Mouse (Mus musculus) CH12.LX (cell line): ENCODE data around the gene Dtd1. TPM values are rescaled to one million over a fixed set of nuclear protein-coding genes. Genes with fewer than 3 reads are reported as not detected.

Source experiments
- DNase-seq: peaks from one replicate; pipeline ENCODE4 v3.0.0-alpha.2; 2013; ENCODE audit errors: extremely low read depth
- H3K27ac ChIP-seq: 2 replicates; pipeline ENCODE4 v1.5.1; 2012; ENCODE audit warnings: low read depth, mild to moderate bottlenecking, control low read depth, moderate library complexity; ENCODE audit not compliant: insufficient read depth
- H3K27me3 ChIP-seq: replicated peaks from 2 replicates; pipeline ENCODE3; 2012; ENCODE audit warnings: inconsistent platforms
- H3K36me3 ChIP-seq, 2 experiments: replicated peaks in 1 of 2; 2 replicates each; pipeline versions ENCODE3 to v1.6.1; 2012; ENCODE audit warnings: inconsistent platforms in 1 of 2, low read length in 1 of 2, mild to moderate bottlenecking in 1 of 2, mixed read lengths in 1 of 2, moderate library complexity in 1 of 2; ENCODE audit not compliant: control insufficient read depth in 1 of 2, insufficient read depth in 1 of 2
- H3K4me1 ChIP-seq, 2 experiments: 2 replicates each; pipeline ENCODE4 v1.6.1; 2012; ENCODE audit warnings: inconsistent platforms in 1 of 2, moderate library complexity in 1 of 2; ENCODE audit not compliant: insufficient read depth in 2 of 2, control insufficient read depth in 1 of 2
- H3K4me2 ChIP-seq: 2 replicates; pipeline ENCODE4 v1.6.1; 2012; ENCODE audit warnings: low read depth, mild to moderate bottlenecking, control low read depth; ENCODE audit not compliant: poor library complexity, insufficient read depth, severe bottlenecking
- H3K4me3 ChIP-seq, 3 experiments: fragments of 150-350 bp in 1 of 3; sonication (generic) in 1 of 3; replicated peaks in 1 of 3; 2 replicates each; pipeline versions ENCODE3 to v1.5.1; 2011 to 2012; ENCODE audit warnings: low read depth in 2 of 3, low read length in 2 of 3, mild to moderate bottlenecking in 2 of 3, moderate library complexity in 2 of 3, control low read depth in 1 of 3, improper control_type of control experiment in 1 of 3, inconsistent platforms in 1 of 3, mixed read lengths in 1 of 3; ENCODE audit not compliant: poor library complexity in 1 of 3
- H3K79me2 ChIP-seq: replicated peaks from 2 replicates; pipeline ENCODE4 v1.6.1; 2012; ENCODE audit warnings: mild to moderate bottlenecking, moderate library complexity; ENCODE audit not compliant: control insufficient read depth, poor library complexity, insufficient read depth, severe bottlenecking; ENCODE audit errors: extremely low read depth
- H3K9ac ChIP-seq: 2 replicates; pipeline ENCODE4 v1.6.1; 2012; ENCODE audit warnings: low read depth, mild to moderate bottlenecking, control low read depth, moderate library complexity; ENCODE audit not compliant: insufficient read depth
- H3K9me3 ChIP-seq: replicated peaks from 2 replicates; pipeline ENCODE3; 2012; ENCODE audit warnings: low read length, inconsistent platforms, mixed read lengths
- CHD1 ChIP-seq: IDR thresholded peaks from 2 replicates; pipeline ENCODE4 v1.6.1; 2012; ENCODE audit warnings: low read depth, low read length, improper control_type of control experiment, inconsistent platforms
- CTCF ChIP-seq, 2 experiments: IDR thresholded peaks in 1 of 2; conservative IDR thresholded peaks in 1 of 2; 2 replicates each; pipeline ENCODE4 v1.5.1; 2011 to 2012; ENCODE audit warnings: low read depth in 2 of 2, low read length in 2 of 2, improper control_type of control experiment in 1 of 2, inconsistent platforms in 1 of 2, mild to moderate bottlenecking in 1 of 2, moderate library complexity in 1 of 2
- E2F4 ChIP-seq: IDR thresholded peaks from 2 replicates; pipeline ENCODE4 v1.6.1; 2011; ENCODE audit warnings: low read depth, low read length, improper control_type of control experiment; ENCODE audit not compliant: insufficient replicate concordance
- ETS1 ChIP-seq: conservative IDR thresholded peaks from 2 replicates; pipeline ENCODE4 v1.6.1; 2012; ENCODE audit warnings: low read depth, mild to moderate bottlenecking, inconsistent platforms, low read length, improper control_type of control experiment, moderate library complexity
- GABPA ChIP-seq: IDR thresholded peaks from 2 replicates; pipeline ENCODE4 v1.6.1; 2012; ENCODE audit warnings: low read depth, low read length, improper control_type of control experiment, inconsistent platforms; ENCODE audit not compliant: insufficient replicate concordance
- KAT2A ChIP-seq: IDR thresholded peaks from 2 replicates; pipeline ENCODE4 v1.6.1; 2012; ENCODE audit warnings: low read length, improper control_type of control experiment, inconsistent platforms; ENCODE audit not compliant: insufficient replicate concordance
- MAX ChIP-seq: IDR thresholded peaks from 2 replicates; pipeline ENCODE4 v1.6.1; 2011; ENCODE audit warnings: low read length, improper control_type of control experiment
- MXI1 ChIP-seq: IDR thresholded peaks from 2 replicates; pipeline ENCODE4 v1.6.1; 2011; ENCODE audit warnings: mild to moderate bottlenecking, low read depth, low read length, improper control_type of control experiment
- MYC ChIP-seq: IDR thresholded peaks from 2 replicates; pipeline ENCODE4 v1.6.1; 2011; ENCODE audit warnings: low read depth, mild to moderate bottlenecking, improper control_type of control experiment, low read length
- NELFE ChIP-seq: IDR thresholded peaks from 2 replicates; pipeline ENCODE4 v1.6.1; 2011; ENCODE audit warnings: low read depth, low read length, improper control_type of control experiment
- POLR2A ChIP-seq: IDR thresholded peaks from 2 replicates; pipeline ENCODE4 v1.6.1; 2011; ENCODE audit warnings: low read depth, mild to moderate bottlenecking, improper control_type of control experiment, low read length
- POLR2AphosphoS2 ChIP-seq: IDR thresholded peaks from 2 replicates; pipeline ENCODE4 v1.6.1; 2011; ENCODE audit warnings: low read depth, low read length, improper control_type of control experiment
- RAD21 ChIP-seq: IDR thresholded peaks from 2 replicates; pipeline ENCODE4 v1.6.1; 2011; ENCODE audit warnings: low read depth, mild to moderate bottlenecking, low read length, improper control_type of control experiment, moderate library complexity
- SIN3A ChIP-seq: IDR thresholded peaks from 2 replicates; pipeline ENCODE4 v1.6.1; 2012; ENCODE audit warnings: low read length, improper control_type of control experiment, inconsistent platforms
- SMC3 ChIP-seq: IDR thresholded peaks from 2 replicates; pipeline ENCODE4 v1.6.1; 2011; ENCODE audit warnings: low read depth, low read length, improper control_type of control experiment
- UBTF ChIP-seq: IDR thresholded peaks from 2 replicates; pipeline ENCODE4 v1.6.1; 2012; ENCODE audit warnings: low read depth, mild to moderate bottlenecking, inconsistent platforms, low read length, improper control_type of control experiment, moderate library complexity
- USF1 ChIP-seq: IDR thresholded peaks from 2 replicates; pipeline ENCODE4 v1.6.1; 2014; ENCODE audit warnings: low read depth, mild to moderate bottlenecking, inconsistent platforms, low read length, improper control_type of control experiment
- dilution Hi-C: fragments of 300-500 bp; cut with MboI; formaldehyde crosslinking; loops from 2 replicates; pipeline ENCODE4 v1.14.3; 2020; ENCODE audit warnings: low sequenced_read_pairs; ENCODE audit not compliant: extremely low pct_unique_long_range_greater_than_20kb, extremely low pct_ligation_motif_present
- in situ Hi-C: fragments of 300-500 bp; cut with MboI; formaldehyde crosslinking; loops from 3 replicates; pipeline ENCODE4 v1.14.3; 2019; ENCODE audit warnings: low sequenced_read_pairs, low pct_ligation_motif_present, low pct_unique_long_range_greater_than_20kb, mixed read lengths
- polyA plus RNA-seq: library from polyadenylated mRNA; unstranded; fragments of >175 nt; gene quantifications from 2 replicates; pipeline ENCODE4 v1.2.1, GENCODE M21; 2012; ENCODE audit warnings: low read depth; ENCODE audit not compliant: insufficient read length
- total RNA-seq, 2 experiments: library from RNA; depleted of rRNA; stranded (reverse); fragments of 300-350 nt in 1 of 2; fragments of >200 nt in 1 of 2; gene quantifications; 2 replicates each; pipeline ENCODE4 v1.2.3; 2012 to 2014

Gene Dtd1
- total and polyA plus RNA-seq, 3 experiments: 42.7 to 47.8 (median 43.3) TPM

DNA sequence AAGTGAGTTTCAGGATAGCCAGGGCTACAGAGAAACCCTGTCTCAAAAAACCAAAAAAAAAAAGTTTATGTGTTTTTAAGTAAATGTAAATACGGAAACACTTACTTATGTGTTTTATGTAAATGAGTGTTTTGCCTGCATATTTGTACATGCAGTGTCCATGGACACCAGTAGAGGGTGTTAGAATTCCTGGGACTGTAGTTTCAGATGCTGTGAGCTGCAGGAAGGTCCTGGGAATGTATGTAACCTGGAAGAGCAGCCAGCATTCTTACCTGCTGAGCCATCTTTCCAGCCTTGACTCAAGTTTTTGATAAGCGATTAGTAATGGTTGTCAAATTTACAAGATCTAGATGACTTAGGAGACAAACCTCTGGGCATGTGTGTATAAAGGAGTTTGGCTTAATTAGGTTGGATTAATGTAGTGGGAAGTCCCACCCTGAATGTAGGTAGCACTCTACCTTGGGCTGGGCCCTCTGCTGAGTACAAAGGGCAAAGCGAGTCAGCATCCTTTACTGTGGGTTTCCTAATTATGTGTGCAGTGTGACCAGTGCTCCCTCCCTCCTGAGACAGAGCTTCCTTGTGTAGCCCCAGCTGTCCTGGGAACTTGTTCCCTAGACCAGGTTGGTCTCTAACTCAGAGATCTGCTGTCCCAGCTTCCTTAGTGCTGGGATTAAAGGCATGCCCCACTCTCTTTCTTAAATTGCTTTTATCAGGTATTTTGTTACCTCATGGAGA is 101.9 kb downstream of the Dtd1 start:
- DNase-seq: no peak
- no peaks in the 10 kb centered on the region for H3K27me3 ChIP-seq
- H3K9me3 ChIP-seq: no peaks in the 10 kb centered on the region
- dilution Hi-C loops: no loop called here
- in situ Hi-C loops: no loop called here
- TF ChIP-seq USF1 (no peak), SIN3A (no peak), SMC3 (no peak), MYC (no peak), NELFE (no peak), UBTF (no peak), MAX (no peak), ETS1 (no peak), KAT2A (no peak), CTCF (conservative IDR thresholded peaks at IDR 0.05 in 1 of 2, IDR thresholded peaks at IDR 0.05 in 1 of 2; ENCODE audit: low read depth in 2 of 2, low read length in 2 of 2) (no peak), GABPA (no peak), MXI1 (no peak)
- peaks cover 0 to 8% of the 10 kb centered on the region in 2 experiments for H3K36me3 ChIP-seq
- H3K9ac ChIP-seq: no peak overlapping the region
- no peak overlapping the region for H3K27ac ChIP-seq
- no peak overlapping the region for H3K4me3 ChIP-seq
- H3K4me1 ChIP-seq: peaks cover 0 to 13% of the 10 kb centered on the region in 2 experiments; a peak in 2 of 4 replicates
- no peak overlapping the region for H3K4me2 ChIP-seq
- H3K79me2 ChIP-seq: no peaks in the 10 kb centered on the region

DNA sequence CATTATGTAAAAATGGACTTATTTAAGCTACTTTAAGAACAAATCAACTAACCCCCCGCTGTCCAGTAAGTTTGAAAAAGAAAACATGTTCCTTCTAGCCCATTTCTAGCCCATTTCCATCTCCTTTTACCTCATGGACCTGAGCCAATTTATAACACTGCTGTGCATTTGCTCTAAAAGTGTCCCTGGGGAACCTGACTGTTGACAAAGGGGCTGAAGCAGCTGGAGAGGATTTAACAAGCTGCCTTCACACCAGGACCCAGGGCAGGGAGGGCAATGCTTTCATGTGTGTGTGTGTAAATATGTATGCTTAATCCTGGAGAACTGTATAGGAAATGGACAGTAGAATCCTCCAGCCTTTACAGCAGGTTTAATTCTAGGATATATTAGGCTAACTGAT is 109.6 kb downstream of the Dtd1 start:
- H3K36me3 ChIP-seq: no peaks in the 10 kb centered on the region
- H3K4me1 ChIP-seq: peaks cover 0 to 19% of the 10 kb centered on the region in 2 experiments; a peak in 2 of 4 replicates
- dilution Hi-C loops (no loop called here), in situ Hi-C loops (no loop called here)
- H3K4me3 ChIP-seq: no peak overlapping the region
- H3K27me3 ChIP-seq: no peaks in the 10 kb centered on the region
- H3K27ac ChIP-seq: no peak overlapping the region
- H3K9ac ChIP-seq: no peak overlapping the region
- H3K4me2 ChIP-seq: no peak overlapping the region
- TF ChIP-seq POLR2A (no peak), UBTF (no peak), GABPA (no peak), MXI1 (no peak), E2F4 (no peak), CHD1 (no peak), SMC3 (no peak), MAX (no peak), POLR2AphosphoS2 (no peak), RAD21 (no peak), MYC (no peak)
- H3K9me3 ChIP-seq: no peaks in the 10 kb centered on the region
- DNase-seq: no peak
- no peaks in the 10 kb centered on the region for H3K79me2 ChIP-seq
